Mouse (Mus musculus) layer of hippocampus, adult 8-10 months (tissue): ENCODE results near the gene Pax9. TPM values are rescaled to one million over a fixed set of nuclear protein-coding genes. Genes with fewer than 3 reads are reported as not detected.

Experiments
- DNase-seq, 2 experiments: peaks; one replicate each; pipeline ENCODE4 v3.0.0; 2022; ENCODE audit warnings: low spot score in 2 of 2
- total RNA-seq, 4 experiments: library from RNA; stranded (reverse); gene quantifications; 2 replicates each; pipeline ENCODE4 v1.2.4; 2022

Gene Pax9
- total RNA-seq, result not detected

- no peak for DNase-seq
Observed at GRCm38 (mm10) chr12:56691427-56692079, at the start of gene Pax9. Gene Pax9 (plus strand): TSS chr12:56691767.

- no peak for DNase-seq
Observed at GRCm38 (mm10) chr12:56669451-56670122, 22.0 kb upstream of the Pax9 start.

- no peak for DNase-seq
Observed at GRCm38 (mm10) chr12:56670795-56671194, 20.8 kb upstream of the Pax9 start.

GRCm38 (mm10) chr12:56674726-56675125, 16.8 kb upstream of the Pax9 start:
- no peak for DNase-seq

GRCm38 (mm10) chr12:56677620-56678019, 13.9 kb upstream of the Pax9 start:
- DNase-seq, result no peak

GRCm38 (mm10) chr12:56681096-56681811, 10.3 kb upstream of the Pax9 start:
- DNase-seq, result no peak

GRCm38 (mm10) chr12:56687640-56688481, 3.7 kb upstream of the Pax9 start:
- DNase-seq, result no peak

GRCm38 (mm10) chr12:56688482-56688840, 3.1 kb upstream of the Pax9 start:
- DNase-seq, result no peak

- DNase-seq, result no peak
Observed at GRCm38 (mm10) chr12:56688920-56689319, 2.6 kb upstream of the Pax9 start.

GRCm38 (mm10) chr12:56689331-56689730, 2.2 kb upstream of the Pax9 start:
- no peak for DNase-seq

GRCm38 (mm10) chr12:56689736-56690135, 1.8 kb upstream of the Pax9 start:
- no peak for DNase-seq

GRCm38 (mm10) chr12:56690366-56690765, 1.2 kb upstream of the Pax9 start:
- no peak for DNase-seq

- no peak for DNase-seq
Observed at GRCm38 (mm10) chr12:56691001-56691400, 566 bp upstream of the Pax9 start.

GRCm38 (mm10) chr12:56692536-56692935, 969 bp downstream of the Pax9 start:
- no peak for DNase-seq

GRCm38 (mm10) chr12:56693411-56694098, 2.0 kb downstream of the Pax9 start:
- no peak for DNase-seq

- no peak for DNase-seq
Observed at GRCm38 (mm10) chr12:56694361-56694760, 2.8 kb downstream of the Pax9 start.

GRCm38 (mm10) chr12:56694936-56695335, 3.4 kb downstream of the Pax9 start:
- DNase-seq, result no peak

GRCm38 (mm10) chr12:56695358-56696173, 4.0 kb downstream of the Pax9 start:
- DNase-seq, result peak in 1 of 2 experiments; percentile 19

GRCm38 (mm10) chr12:56696174-56697010, 4.8 kb downstream of the Pax9 start:
- no peak for DNase-seq
